Mouse (Mus musculus): Measurements from ENCODE around the gene Ifna2.

- no peak for TF ChIP-seq CTCF (IDR thresholded peaks at IDR 0.05; ENCODE audit: extremely low read depth, insufficient read length, insufficient replicate concordance, low read depth, low read length)
- TF ChIP-seq POLR2A (IDR thresholded peaks at IDR 0.05; ENCODE audit: low read depth, low read length): no peak
These were observed 28.3 kb downstream of the Ifna2 start for GRCm38 (mm10) chr4:88655461-88655860.

Measured in small intestine, adult 2 months (tissue).